In genomic region chrY:1244421-1244820, GRCm38 (mm10) we compare ENCODE assay signal across 9 mouse cellular contexts. TPM values are rescaled to one million over a fixed set of nuclear protein-coding genes. Genes with fewer than 3 reads are reported as not detected.
DNase-seq lines count a peak whose midpoint lies in the region; ATAC-seq and TF ChIP-seq lines count a peak whose summit lies in the region.
"Had no signal": no experiment of that assay in that cellular context is flagged by ENCODE, and none has a peak within 500 bp of the region (broad histone marks: within the 10 kb centered on the region; RNA-seq: fewer than 3 reads in every experiment).

No protein-coding gene starts in this region.

- WGBS in heart, embryonic 14.5 days, result 61% methylated on average over 5 of the region's 5 CpGs
- 79% methylated on average over 5 of the region's 5 CpGs for WGBS in hindbrain, embryonic 10.5 days
- 46% methylated on average over 5 of the region's 5 CpGs for WGBS in liver, postnatal 0 days (ENCODE audit: insufficient replicate concordance)

- H3K27me3 ChIP-seq in heart, embryonic 14.5 days (ENCODE audit: control insufficient read depth, insufficient read depth, low read length), result no peaks in the 10 kb centered on the region
- H3K27me3 ChIP-seq in hindbrain, embryonic 10.5 days (ENCODE audit: insufficient read depth, poor library complexity, severe bottlenecking), result no peaks in the 10 kb centered on the region
- no peaks in the 10 kb centered on the region for H3K27me3 ChIP-seq in liver, postnatal 0 days (ENCODE audit: insufficient read depth, low read length)

- TF ChIP-seq EP300 in liver, postnatal 0 days (IDR thresholded peaks at IDR 0.05; ENCODE audit: low read depth), result no peak

- ATAC-seq in heart, embryonic 14.5 days (ENCODE audit: insufficient number of reproducible peaks, insufficient read depth, low FRiP score, low read depth), result no peak
- no peak for ATAC-seq in liver, postnatal 0 days

- intact Hi-C loops in heart, postnatal 10 days (cut with DNase I), result no loop called here

- no peak for DNase-seq in heart, postnatal 10 days
- no peak for DNase-seq in ES-E14 (ENCODE audit: low read depth, low spot score)
- DNase-seq in hindbrain, embryonic 10.5 days (ENCODE audit: low spot score), result no peak
- no peak for DNase-seq in liver, postnatal 0 days
- DNase-seq in urinary bladder, postnatal 25 days (ENCODE audit: low spot score), result no peak
- no peak for DNase-seq in cerebellum, adult 11-12 months
- DNase-seq in thymus, postnatal 36 days, result no peak
- DNase-seq: heart, adult 2 months had no signal

- in situ Hi-C loops in ES-E14 (cut with MboI; ENCODE audit: low sequenced_read_pairs in 2 of 2, unreplicated experiment in 2 of 2), result no loop called here

- no peak for TF ChIP-seq CTCF in liver, postnatal 0 days (IDR thresholded peaks at IDR 0.05; ENCODE audit: low read depth)

- H3K4me2 ChIP-seq in heart, embryonic 14.5 days (ENCODE audit: low read length), result peak overlapping the region; percentile 53
- H3K4me2 ChIP-seq in liver, postnatal 0 days (ENCODE audit: low read depth, low read length), result peak overlapping the region; percentile 50; the same call in 1 of the 2 replicates

- H3K36me3 ChIP-seq in heart, embryonic 14.5 days (ENCODE audit: control insufficient read depth, insufficient read depth, low read length), result no peaks in the 10 kb centered on the region
- H3K36me3 ChIP-seq in ES-E14 (ENCODE audit: control insufficient read depth, insufficient read depth, low read length, poor library complexity, severe bottlenecking), result no peaks in the 10 kb centered on the region
- no peaks in the 10 kb centered on the region for H3K36me3 ChIP-seq in hindbrain, embryonic 10.5 days
- no peaks in the 10 kb centered on the region for H3K36me3 ChIP-seq in liver, postnatal 0 days (replicated peaks; ENCODE audit: insufficient read depth, low read length)

- peak overlapping the region; percentile 69 for H3K9ac ChIP-seq in heart, embryonic 14.5 days (ENCODE audit: low read length)
- no peak overlapping the region for H3K9ac ChIP-seq in ES-E14 (ENCODE audit: insufficient read depth, low read depth, low read length, poor library complexity, severe bottlenecking)
- no peak overlapping the region for H3K9ac ChIP-seq in liver, postnatal 0 days (replicated peaks)

- no peaks in the 10 kb centered on the region for H3K4me1 ChIP-seq in heart, embryonic 14.5 days (ENCODE audit: control insufficient read depth in 2 of 2, insufficient read depth in 2 of 2, low read length in 2 of 2)
- H3K4me1 ChIP-seq in ES-E14 (ENCODE audit: control insufficient read depth in 2 of 2, insufficient read depth in 2 of 2, low read length in 2 of 2, poor library complexity in 1 of 2), result no peaks in the 10 kb centered on the region; a peak in 1 of 4 replicates
- H3K4me1 ChIP-seq in hindbrain, embryonic 10.5 days (replicated peaks), result no peaks in the 10 kb centered on the region
- H3K4me1 ChIP-seq in liver, postnatal 0 days (ENCODE audit: insufficient read depth), result no peaks in the 10 kb centered on the region

- H3K9me3 ChIP-seq in heart, embryonic 14.5 days (ENCODE audit: control insufficient read depth, low read length), result no peaks in the 10 kb centered on the region
- no peaks in the 10 kb centered on the region for H3K9me3 ChIP-seq in ES-E14 (ENCODE audit: control insufficient read depth, insufficient read depth, low read depth, low read length)
- no peaks in the 10 kb centered on the region for H3K9me3 ChIP-seq in hindbrain, embryonic 10.5 days
- no peaks in the 10 kb centered on the region for H3K9me3 ChIP-seq in liver, postnatal 0 days (ENCODE audit: low read length)

- H3K4me3 ChIP-seq in heart, embryonic 14.5 days (ENCODE audit: control insufficient read depth in 1 of 2, insufficient read depth in 1 of 2, low read depth in 1 of 2, low read length in 2 of 2), result peak overlapping the region in 1 of 2 experiments; percentile 47; a peak in 3 of 4 replicates
- H3K4me3 ChIP-seq in ES-E14 (ENCODE audit: insufficient read depth in 1 of 2, low read depth in 1 of 2, low read length in 2 of 2, poor library complexity in 1 of 2, severe bottlenecking in 1 of 2), result peak overlapping the region; percentile 77 to 89
- H3K4me3 ChIP-seq in hindbrain, embryonic 10.5 days, result peak overlapping the region; percentile 50
- H3K4me3 ChIP-seq in liver, postnatal 0 days (ENCODE audit: low read depth, low read length), result peak overlapping the region; percentile 55; the same call in 1 of the 2 replicates
- H3K4me3 ChIP-seq: heart, adult 2 months had no signal

- no peak overlapping the region for H3K27ac ChIP-seq in heart, embryonic 14.5 days (replicated peaks in 1 of 2; ENCODE audit: control insufficient read depth in 1 of 2, insufficient read depth in 1 of 2, low read depth in 2 of 2, low read length in 2 of 2)
- H3K27ac ChIP-seq in ES-E14 (ENCODE audit: insufficient read depth, low read depth, low read length, poor library complexity, severe bottlenecking), result no peak overlapping the region
- no peak overlapping the region; the same call in 1 of the 2 replicates for H3K27ac ChIP-seq in hindbrain, embryonic 10.5 days
- no peak overlapping the region for H3K27ac ChIP-seq in liver, postnatal 0 days (ENCODE audit: low read depth)
- H3K27ac ChIP-seq: heart, adult 2 months had no signal

TF ChIP-seq in ES-E14, 5 proteins besides CTCF, POLR2A, EP300 and RAD21:
- no peak for TF ChIP-seq CHD2 (IDR thresholded peaks at IDR 0.05; ENCODE audit: low read depth, low read length)
- TF ChIP-seq ZC3H11A (IDR thresholded peaks at IDR 0.05; ENCODE audit: borderline replicate concordance, low read depth, low read length), result no peak
- no peak for TF ChIP-seq ZNF384 (IDR thresholded peaks at IDR 0.05; ENCODE audit: low read depth, low read length)
- TF ChIP-seq MAFK (IDR thresholded peaks at IDR 0.05; ENCODE audit: insufficient read depth, low read depth, low read length), result no peak
- TF ChIP-seq HCFC1 (IDR thresholded peaks at IDR 0.05; ENCODE audit: borderline replicate concordance, insufficient read depth, low read length), result no peak

RNA-seq across cellular contexts. Expression of gene Uty, which starts 1.1 kb away (rescaled TPM):
- 21.1 TPM in 1 of 2 replicates, not detected in the other for polyA plus RNA-seq in heart, embryonic 14.5 days (2014; fragmentation: Nextera tagmentation; extraction: Ambion mirVana)
- total RNA-seq in heart, postnatal 10 days (2021), result 10 to 100 TPM in 1 of 2 experiments, not detected in 1; 24.1 TPM
- 32.2 and 33.9 TPM in 2 replicates for total RNA-seq in ES-E14 (2012; rRNA removed)
- polyA plus RNA-seq in hindbrain, embryonic 10.5 days (2016; fragmentation: Nextera tagmentation; extraction: Ambion mirVana), result 10.8 and 17.6 TPM in 2 replicates
- polyA plus RNA-seq in liver, postnatal 0 days (2015; fragmentation: Nextera tagmentation; extraction: Ambion mirVana), result not detected in 2 replicates

RNA-seq across cellular contexts. Expression of gene Ddx3y, which starts 42.0 kb away (rescaled TPM):
- polyA plus RNA-seq in heart, embryonic 14.5 days (2014; fragmentation: Nextera tagmentation; extraction: Ambion mirVana), result 35.2 TPM in 1 of 2 replicates, not detected in the other
- 10 to 100 TPM in 1 of 2 experiments, not detected in 1; 58.1 TPM for total RNA-seq in heart, postnatal 10 days (2021)
- total RNA-seq in ES-E14 (2012; rRNA removed), result 26.9 and 48.7 TPM in 2 replicates
- polyA plus RNA-seq in hindbrain, embryonic 10.5 days (2016; fragmentation: Nextera tagmentation; extraction: Ambion mirVana), result 11.1 and 18.2 TPM in 2 replicates
- not detected in 2 replicates for polyA plus RNA-seq in liver, postnatal 0 days (2015; fragmentation: Nextera tagmentation; extraction: Ambion mirVana)
